Mouse (Mus musculus) spleen, adult 18-20 months (tissue): ENCODE results near the gene Afm.
A peak's percentile ranks its signal among the peaks of the same experiment; 100 is the strongest.

Source experiments
- DNase-seq, 2 experiments: peaks; one replicate each; pipeline ENCODE4 v3.0.0; 2022; ENCODE audit warnings: mixed read lengths in 2 of 2

Gene Afm

DNA sequence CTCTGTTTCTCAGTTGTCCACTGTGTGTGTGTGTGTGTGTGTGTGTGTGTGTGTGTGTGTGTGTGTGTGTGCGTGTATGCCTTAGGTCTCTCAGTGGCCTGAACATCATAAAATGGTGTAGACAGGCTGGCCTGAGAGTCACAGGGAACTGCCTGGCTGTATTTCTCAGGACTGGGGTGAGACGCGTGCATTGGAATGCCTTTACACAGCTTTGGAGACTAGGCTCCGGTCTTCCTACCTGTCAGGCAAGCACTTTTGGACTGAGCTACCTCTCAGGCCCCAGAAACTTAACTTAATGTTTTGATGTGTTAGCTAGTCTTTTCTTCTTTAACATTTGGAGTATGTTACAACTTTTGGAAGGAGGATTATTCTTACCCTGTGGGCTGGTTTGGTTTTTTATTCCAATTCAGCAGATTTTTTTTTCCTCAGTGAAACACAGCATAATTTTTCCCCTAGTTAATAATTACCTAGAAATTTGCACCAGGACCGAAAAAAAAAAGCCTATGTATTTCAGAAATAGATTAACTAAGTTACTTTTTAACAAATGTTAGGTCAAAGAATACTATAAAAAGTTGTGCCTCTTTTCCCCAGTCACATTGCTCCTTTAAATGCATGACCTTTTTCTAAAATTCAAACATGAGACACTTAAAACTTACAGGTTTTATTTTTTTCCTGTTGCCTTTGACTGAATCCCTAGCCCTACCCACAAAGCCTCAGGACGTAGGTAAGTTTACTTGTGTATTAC, at the start of gene Afm:
TSS of gene Afm (plus strand) at position 577 of the 745 bp plus-strand sequence.
- DNase-seq = no peak

DNA sequence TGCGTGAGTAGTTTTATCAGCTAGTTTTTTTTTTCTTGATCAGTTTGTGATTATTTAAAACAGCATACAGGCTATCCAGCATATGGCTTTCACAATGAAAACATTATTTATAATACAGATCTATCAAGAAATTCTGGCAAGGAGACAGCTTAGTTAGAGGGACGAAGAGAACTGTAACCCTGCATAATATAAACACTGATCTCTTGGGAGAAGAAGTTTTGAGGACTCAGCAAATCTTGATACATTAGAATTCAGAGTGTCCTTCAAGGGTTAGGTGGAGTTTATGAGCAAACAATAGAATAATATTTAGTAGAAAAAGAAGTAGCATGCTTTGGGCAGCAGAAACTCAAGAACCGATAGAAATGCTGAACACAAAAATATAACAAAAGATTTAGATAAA, 47.9 kb upstream of the Afm start:
- no peak for DNase-seq

- DNase-seq = no peak
Observed at GRCm38 (mm10) chr5:90473902-90474301, 44.8 kb upstream of the Afm start.

DNA sequence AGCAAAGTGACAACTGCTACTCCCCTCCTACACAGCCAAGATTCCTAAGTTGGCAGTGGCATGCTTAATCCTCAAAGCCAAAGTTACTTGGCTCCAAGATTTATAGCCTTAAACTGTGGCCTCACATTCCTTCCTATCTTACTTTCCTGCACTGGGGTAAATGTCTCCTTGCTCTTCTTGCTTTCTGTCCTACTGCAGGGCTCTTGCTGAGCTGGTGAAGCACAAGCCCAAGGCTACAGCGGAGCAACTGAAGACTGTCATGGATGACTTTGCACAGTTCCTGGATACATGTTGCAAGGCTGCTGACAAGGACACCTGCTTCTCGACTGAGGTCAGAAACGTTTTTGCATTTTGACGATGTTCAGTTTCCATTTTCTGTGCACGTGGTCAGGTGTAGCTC, 44.4 kb upstream of the Afm start:
- no peak for DNase-seq

GRCm38 (mm10) chr5:90476741-90477140, 42.0 kb upstream of the Afm start:
- DNase-seq = no peak

DNA sequence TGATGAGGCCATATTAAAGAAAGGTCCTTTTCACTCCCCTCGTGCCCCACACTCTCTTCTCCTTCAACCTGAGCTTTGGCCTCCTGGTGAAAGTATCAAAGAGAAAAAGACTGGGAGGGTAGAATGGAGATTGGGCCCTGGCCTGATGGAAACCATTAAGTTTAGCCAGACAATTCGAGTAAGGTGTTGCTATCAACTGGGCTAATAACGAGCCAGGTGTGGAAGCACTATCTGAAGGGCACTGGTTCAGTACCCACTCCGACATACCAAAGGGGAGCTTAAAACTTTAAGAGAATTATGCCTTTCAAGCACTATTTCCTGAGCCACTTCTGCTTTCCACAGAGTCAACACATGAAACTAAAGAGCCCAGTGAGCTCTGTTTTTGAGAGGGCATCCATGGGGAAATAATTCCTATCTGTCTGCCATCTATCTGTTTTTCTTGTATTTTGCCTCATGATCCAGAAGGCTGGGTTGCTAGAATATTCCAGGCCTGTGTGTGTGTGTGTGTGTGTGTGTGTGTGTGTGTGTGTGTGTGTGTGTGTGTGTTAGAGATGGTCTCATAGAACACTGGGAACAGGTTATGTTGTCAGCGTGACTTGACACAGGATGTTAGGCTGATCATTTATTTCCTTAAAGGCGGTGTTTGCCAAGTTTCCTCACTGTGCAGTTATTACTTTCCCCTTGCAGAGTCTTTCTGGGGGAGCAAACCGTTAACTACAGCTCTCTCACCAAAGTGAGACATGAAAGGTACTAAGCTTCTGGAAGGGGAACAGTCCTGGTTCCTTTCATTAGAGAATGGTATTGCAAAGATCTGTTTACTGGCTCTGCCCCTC, 41.2 kb upstream of the Afm start:
- no peak for DNase-seq

DNA sequence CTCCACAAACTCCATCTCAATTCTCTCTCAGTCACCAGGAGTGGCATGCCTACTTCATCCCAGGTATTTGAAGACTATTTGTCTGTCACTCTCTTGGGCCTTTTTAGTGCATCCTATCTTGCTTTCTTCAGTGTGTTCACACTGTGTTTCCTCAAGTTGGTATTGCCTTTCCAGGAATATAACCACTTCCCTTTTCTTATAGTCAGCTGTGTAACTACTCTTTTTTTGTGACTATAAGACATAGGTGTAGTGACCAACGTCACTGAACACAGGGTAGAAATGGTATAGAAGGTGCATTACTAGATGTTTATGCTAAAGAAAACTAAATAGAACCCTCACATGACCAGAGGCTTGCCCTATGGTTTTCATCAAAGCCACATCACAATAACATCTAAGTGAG, 39.8 kb upstream of the Afm start:
- no peak for DNase-seq

DNA sequence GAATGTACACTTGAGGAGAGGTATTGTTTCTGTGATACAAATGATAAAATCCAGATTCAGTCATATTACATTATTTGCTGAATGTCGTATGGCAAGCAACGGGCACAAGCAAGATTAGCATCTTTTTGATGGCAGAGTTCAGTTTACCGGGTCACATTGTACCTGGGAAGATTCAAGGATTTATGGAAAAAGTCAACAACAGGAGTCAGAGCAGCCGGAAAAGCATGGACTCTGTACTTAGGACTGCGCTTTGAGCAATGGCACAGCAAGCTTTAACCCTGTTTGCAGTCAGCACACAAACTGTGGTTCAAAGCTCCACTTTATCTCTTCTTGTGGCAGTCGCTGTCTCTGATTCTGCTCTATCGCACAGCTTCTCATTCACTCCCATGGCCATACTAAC, 33.1 kb upstream of the Afm start:
- no peak for DNase-seq

GRCm38 (mm10) chr5:90488323-90488722, 30.4 kb upstream of the Afm start:
- DNase-seq = no peak

DNA sequence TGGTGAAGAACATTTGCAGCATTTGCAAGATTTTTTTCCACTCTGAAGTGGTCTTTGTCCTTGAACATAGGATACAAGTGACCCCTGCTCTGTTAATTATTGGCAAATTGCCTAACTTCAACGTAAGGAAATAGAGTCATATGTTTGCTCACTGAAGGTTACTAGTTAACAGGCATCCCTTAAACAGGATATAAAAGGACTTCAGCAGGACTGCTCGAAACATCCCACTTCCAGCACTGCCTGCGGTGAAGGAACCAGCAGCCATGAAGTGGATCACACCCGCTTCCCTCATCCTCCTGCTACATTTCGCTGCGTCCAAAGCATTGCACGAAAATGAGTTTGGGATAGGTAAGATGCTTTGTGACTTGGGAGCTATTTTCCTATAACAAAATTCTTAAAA, 28.2 kb upstream of the Afm start, which contains the start of gene Afp:
TSS of gene Afp (plus strand) at position 220 of the 400 bp plus-strand sequence.
- no peak for DNase-seq

DNA sequence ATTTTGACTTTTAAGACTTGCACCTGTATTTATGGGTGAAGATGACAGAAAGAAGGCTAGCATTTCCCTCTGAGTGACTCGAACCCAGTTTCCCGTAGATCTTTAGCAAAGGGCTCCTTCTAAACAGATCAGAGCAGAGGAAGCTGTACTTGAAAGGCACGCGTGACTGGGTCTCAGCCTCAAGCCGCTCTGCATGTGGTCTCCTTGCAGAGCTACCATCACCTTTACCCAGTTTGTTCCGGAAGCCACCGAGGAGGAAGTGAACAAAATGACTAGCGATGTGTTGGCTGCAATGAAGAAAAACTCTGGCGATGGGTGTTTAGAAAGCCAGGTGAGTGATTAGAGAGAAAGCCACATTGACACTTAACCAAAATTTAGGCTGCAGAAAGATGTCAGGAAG, 26.3 kb upstream of the Afm start:
- peak; percentile 45 to 46 for DNase-seq

DNA sequence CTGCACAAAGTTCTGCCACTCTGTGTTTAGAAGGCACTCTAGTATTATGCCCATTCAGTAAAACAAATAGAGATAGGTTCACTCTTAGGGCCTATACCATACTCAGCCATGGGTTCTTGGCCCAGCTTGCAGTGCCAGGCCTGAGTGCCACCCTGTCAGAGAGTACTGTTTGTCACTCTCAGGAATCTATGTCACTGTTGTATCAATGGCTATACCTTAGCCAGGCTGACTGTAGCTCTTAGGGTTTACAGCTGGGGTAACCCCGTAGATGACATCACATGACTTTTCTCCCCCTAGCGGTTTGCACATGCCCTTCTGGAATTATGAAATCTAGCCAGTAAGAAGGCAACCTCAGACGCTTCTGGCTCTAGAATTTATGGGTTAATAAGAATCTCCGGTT, 24.4 kb upstream of the Afm start:
- no peak for DNase-seq

DNA sequence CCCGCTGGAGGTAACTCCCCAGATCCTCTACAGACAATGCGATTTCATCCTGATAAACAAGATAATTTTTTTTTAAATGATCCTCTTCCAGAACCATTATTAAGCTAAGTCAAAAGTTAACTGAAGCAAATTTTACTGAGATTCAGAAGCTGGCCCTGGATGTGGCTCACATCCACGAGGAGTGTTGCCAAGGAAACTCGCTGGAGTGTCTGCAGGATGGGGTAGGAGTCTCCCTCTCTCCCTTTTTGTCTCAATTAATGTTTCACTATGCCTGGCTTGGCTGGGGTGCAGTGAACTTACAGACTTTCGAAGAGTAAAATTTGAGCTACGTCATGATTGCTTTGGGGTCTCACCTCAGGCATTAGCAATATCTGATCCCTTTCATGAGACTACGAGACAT, 19.2 kb upstream of the Afm start:
- no peak for DNase-seq

DNA sequence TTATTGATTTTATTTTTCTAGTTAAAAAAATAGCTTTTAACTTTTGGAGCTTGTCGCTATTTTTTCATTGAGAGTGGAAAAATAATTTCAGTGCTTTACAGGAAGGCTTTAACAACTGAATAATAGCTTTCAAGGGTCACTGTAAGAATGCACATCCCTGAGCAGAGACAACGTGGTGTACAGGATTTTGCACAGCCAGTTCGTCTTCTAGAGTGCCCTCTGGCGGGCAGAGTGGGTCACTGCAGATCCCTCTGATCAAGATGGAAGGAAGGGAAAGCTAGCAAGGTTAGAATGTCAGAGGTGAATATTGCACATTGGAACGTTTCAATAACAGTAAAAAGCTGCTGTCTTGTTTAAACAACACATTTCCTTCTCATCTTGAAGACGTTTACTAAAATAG, 18.0 kb upstream of the Afm start:
- peak; percentile 45 to 77 for DNase-seq

DNA sequence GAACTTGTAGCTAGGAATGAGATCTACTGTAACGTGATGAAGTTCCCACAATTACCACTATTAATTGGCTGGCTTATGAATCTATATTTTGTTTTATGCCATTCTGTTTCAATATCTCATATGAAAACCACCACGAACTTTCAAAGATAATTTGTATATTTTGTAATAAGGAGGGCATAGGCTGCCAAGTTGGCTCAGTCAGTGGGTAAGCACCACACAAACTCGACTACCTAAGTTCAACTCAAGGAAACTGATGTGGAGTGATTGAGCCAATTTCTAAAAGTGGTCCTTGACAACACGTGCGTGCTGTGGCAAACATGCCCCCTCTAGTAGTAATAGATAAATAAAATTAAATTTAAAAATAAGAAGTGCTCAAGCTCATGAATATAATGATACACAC, 17.0 kb upstream of the Afm start:
- DNase-seq = no peak

- no peak for DNase-seq
Observed at GRCm38 (mm10) chr5:90504742-90505141, 14.0 kb upstream of the Afm start.

GRCm38 (mm10) chr5:90506507-90506906, 12.2 kb upstream of the Afm start:
- no peak for DNase-seq

- DNase-seq = no peak
Observed at GRCm38 (mm10) chr5:90507411-90507949, 11.3 kb upstream of the Afm start.

DNA sequence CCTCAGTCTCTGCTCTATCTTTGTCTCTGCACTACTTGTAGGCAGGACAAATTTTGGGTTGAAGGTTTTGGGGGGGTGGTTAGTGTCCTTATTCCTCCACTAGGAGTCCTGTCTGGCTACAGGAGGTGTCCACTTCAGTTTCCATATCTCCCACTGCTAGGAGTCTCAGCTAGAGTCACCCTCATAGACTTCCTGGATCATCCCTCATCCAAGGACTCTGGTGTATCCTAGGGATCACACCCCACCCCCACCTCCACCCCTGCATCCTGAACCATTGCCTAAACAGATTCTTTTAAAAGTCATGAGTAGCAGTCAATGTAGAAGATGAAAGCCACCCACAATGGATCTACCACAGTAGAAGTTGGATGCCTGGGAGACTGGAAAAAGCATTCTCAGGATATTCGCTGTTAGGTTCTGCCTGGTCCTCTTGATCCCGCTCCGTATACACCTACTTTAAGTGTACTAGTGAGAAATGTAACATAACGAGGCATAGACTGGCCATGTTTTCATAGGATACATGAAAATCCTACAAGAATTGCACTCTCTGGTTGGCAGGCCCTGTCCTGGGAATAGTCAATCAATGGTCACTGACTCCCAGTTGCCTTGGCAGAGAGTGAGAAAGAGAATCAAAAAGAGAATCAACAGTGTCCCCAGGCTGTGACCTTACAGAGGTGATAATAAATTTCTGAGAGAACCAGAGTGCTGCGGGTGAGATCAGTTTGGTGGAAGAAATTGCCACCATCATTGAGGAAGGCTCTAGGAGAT, 8.7 kb upstream of the Afm start:
- DNase-seq = no peak

DNA sequence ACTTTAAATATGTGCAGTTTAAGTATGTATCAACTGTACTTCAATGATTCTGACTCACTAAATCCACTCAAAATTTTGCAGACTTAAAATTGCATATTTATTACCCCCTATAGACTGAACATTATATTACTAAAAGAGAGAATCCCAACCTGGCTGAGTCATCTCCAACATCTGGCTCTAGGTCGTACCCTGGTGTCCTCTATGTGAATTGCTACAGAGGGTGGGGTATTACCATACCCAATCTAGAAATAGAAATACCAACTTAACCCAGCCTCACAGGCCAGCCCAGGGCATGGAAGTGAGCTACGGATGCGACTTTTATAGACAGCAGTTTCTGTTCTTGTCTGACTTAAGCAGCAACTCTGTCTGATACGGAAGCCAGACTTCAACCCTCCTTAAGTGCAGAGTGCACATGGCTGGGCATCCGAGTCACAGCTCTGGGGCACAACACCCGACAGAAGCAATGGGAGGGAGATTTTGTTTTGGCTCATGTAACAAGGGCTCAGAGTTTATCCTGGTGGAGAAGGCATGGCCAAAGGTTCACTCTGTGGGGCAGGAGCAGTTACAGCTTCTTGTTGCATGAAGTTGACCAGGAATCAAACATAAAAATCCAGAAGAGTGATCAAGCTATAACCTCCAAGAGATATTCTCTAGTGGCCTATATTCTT, 6.3 kb upstream of the Afm start:
- no peak for DNase-seq

- no peak for DNase-seq
Observed at GRCm38 (mm10) chr5:90515561-90515960, 3.2 kb upstream of the Afm start.

GRCm38 (mm10) chr5:90551191-90551590, 32.5 kb downstream of the Afm start:
- DNase-seq = no peak

GRCm38 (mm10) chr5:90556052-90556451, 37.3 kb downstream of the Afm start:
- no peak for DNase-seq
